Mouse (Mus musculus) midbrain, embryonic 12.5 days (tissue): Measurements from ENCODE around the gene Zfp423. TPM values are rescaled to one million over a fixed set of nuclear protein-coding genes. Genes with fewer than 3 reads are reported as not detected.
A peak's percentile ranks its signal among the peaks of the same experiment; 100 is the strongest.

Source experiments
- ATAC-seq: fragments of 200-750 bp; cut with Nextera tagmentation; 2 replicates; pipeline ENCODE4 v1.8.0; 2017; ENCODE audit warnings: low read depth, moderate TSS enrichment, moderate library complexity; ENCODE audit not compliant: low FRiP score
- H3K27ac ChIP-seq: fragments of 300-500 bp; sonication (generic); replicated peaks from 2 replicates; pipeline ENCODE4 v1.5.1; 2016; ENCODE audit warnings: mild to moderate bottlenecking
- H3K27me3 ChIP-seq: fragments of 300-500 bp; sonication (generic); 2 replicates; pipeline ENCODE4 v1.6.1; 2016; ENCODE audit warnings: mild to moderate bottlenecking
- H3K36me3 ChIP-seq: fragments of 300-500 bp; sonication (generic); 2 replicates; pipeline ENCODE4 v1.6.1; 2016
- H3K4me1 ChIP-seq: fragments of 300-500 bp; sonication (generic); 2 replicates; pipeline ENCODE4 v1.6.1; 2016
- H3K4me2 ChIP-seq: fragments of 300-500 bp; sonication (generic); replicated peaks from 2 replicates; pipeline ENCODE4 v1.6.1; 2016; ENCODE audit warnings: mild to moderate bottlenecking, moderate library complexity
- H3K4me3 ChIP-seq: fragments of 300-500 bp; sonication (generic); 2 replicates; pipeline ENCODE4 v1.5.1; 2016; ENCODE audit warnings: mild to moderate bottlenecking
- H3K9ac ChIP-seq: fragments of 300-500 bp; sonication (generic); replicated peaks from 2 replicates; pipeline ENCODE4 v1.6.1; 2016; ENCODE audit warnings: mild to moderate bottlenecking, moderate library complexity
- H3K9me3 ChIP-seq: fragments of 300-500 bp; sonication (generic); 2 replicates; pipeline ENCODE4 v1.6.1; 2016; ENCODE audit warnings: mild to moderate bottlenecking
- WGBS: fragments of 180-500 bp; shearing (Covaris S2); methylation state at CpG from one replicate; pipeline ENCODE4 v1.1.7; 2016; 5-methylcytosine and 5-hydroxymethylcytosine counted together
- polyA plus RNA-seq: library from polyadenylated mRNA; unstranded; fragments of >200 nt; fragmentation: Nextera tagmentation; extraction: Ambion mirVana; gene quantifications from 2 replicates; pipeline ENCODE4 v1.2.1, GENCODE M21; 2016

Gene Zfp423
- polyA plus RNA-seq, 1 experiment from 2014 or later, result 47.9 TPM

DNA sequence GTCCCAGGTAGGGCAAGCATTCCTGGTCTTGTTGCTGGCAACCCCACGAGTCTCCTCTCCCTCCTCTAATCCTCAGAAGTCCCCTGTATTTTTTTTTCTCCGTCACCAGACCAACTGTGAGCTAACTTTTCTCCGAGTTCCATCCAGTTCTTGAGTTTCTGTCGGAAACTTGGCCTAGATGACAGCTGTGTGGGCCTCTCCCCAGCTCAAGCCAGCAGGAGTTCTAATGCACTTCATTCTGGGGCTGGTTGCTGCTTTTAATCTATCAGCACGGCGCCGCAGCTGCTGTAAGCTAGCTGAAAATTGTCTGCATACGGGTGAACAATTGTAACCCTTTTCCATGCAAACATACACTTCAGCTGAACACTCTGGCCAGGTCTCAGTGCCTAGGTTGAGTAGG is 236.4 kb downstream of the Zfp423 start:
- no peak for ATAC-seq
- Histone ChIP-seq H3K27ac (peak overlapping the region; percentile 49), H3K36me3 (no peaks in the 10 kb centered on the region; the same call in 1 of the 2 replicates), H3K4me2 (no peak overlapping the region), H3K4me3 (no peak overlapping the region), H3K27me3 (no peaks in the 10 kb centered on the region), H3K4me1 (peaks cover 53% of the 10 kb centered on the region), H3K9ac (no peak overlapping the region), H3K9me3 (no peaks in the 10 kb centered on the region)
- 66% methylated on average over 8 of the region's 8 CpGs for WGBS

GRCm38 (mm10) chr8:87719137-87719815 is 240.1 kb downstream of the Zfp423 start:
- no peaks in the 10 kb centered on the region for H3K9me3 ChIP-seq
- H3K4me1 ChIP-seq, result peaks cover 89% of the 10 kb centered on the region
- H3K36me3 ChIP-seq, result no peaks in the 10 kb centered on the region
- peak overlapping the region; percentile 4; the same call in 1 of the 2 replicates for H3K4me2 ChIP-seq
- H3K9ac ChIP-seq, result 0 out of 2 replicates have a peak overlapping the region, but pooled peaks have one; percentile 7
- no peak for ATAC-seq
- WGBS, result 46% methylated on average over 27 of the region's 27 CpGs
- peak overlapping the region; percentile 68 for H3K27ac ChIP-seq
- H3K4me3 ChIP-seq, result no peak overlapping the region
- no peaks in the 10 kb centered on the region for H3K27me3 ChIP-seq

- H3K4me1 ChIP-seq, result peaks cover 90% of the 10 kb centered on the region
- no peaks in the 10 kb centered on the region for H3K9me3 ChIP-seq
- H3K4me3 ChIP-seq, result no peak overlapping the region
- ATAC-seq, result no peak
- H3K36me3 ChIP-seq, result no peaks in the 10 kb centered on the region
- no peak overlapping the region for H3K4me2 ChIP-seq
- H3K27ac ChIP-seq, result peak overlapping the region; percentile 89
- H3K9ac ChIP-seq, result no peak overlapping the region
- H3K27me3 ChIP-seq, result no peaks in the 10 kb centered on the region
- 69% methylated on average over 5 of the region's 5 CpGs for WGBS
Observed at GRCm38 (mm10) chr8:87717445-87717844, 241.9 kb downstream of the Zfp423 start.

GRCm38 (mm10) chr8:87716726-87717248 is 242.6 kb downstream of the Zfp423 start:
- WGBS, result 7% methylated on average over 9 of the region's 9 CpGs
- H3K9me3 ChIP-seq, result no peaks in the 10 kb centered on the region

GRCm38 (mm10) chr8:87715731-87716682 is 243.4 kb downstream of the Zfp423 start:
- Histone ChIP-seq H3K9ac (peak overlapping the region; percentile 24; the same call in 1 of the 2 replicates), H3K4me2 (peak overlapping the region; percentile 43), H3K4me1 (peaks cover 91% of the 10 kb centered on the region), H3K27ac (peak overlapping the region; percentile 89), H3K9me3 (no peaks in the 10 kb centered on the region), H3K4me3 (peak overlapping the region; percentile 21), H3K27me3 (no peaks in the 10 kb centered on the region), H3K36me3 (no peaks in the 10 kb centered on the region)
- 6% methylated on average over 24 of the region's 24 CpGs for WGBS
- peak; percentile 82 for ATAC-seq

More at GRCm38 (mm10) chr8:87716726-87717248, 242.6 kb downstream of the Zfp423 start:
- no peak; the same call in none of the 2 replicates for ATAC-seq
- Histone ChIP-seq H3K9ac (no peak overlapping the region; the same call in 1 of the 2 replicates), H3K4me2 (peak overlapping the region; percentile 43), H3K27me3 (no peaks in the 10 kb centered on the region), H3K36me3 (no peaks in the 10 kb centered on the region), H3K4me3 (peak overlapping the region; percentile 21; the same call in 1 of the 2 replicates), H3K4me1 (peaks cover 93% of the 10 kb centered on the region), H3K27ac (peak overlapping the region; percentile 89)

DNA sequence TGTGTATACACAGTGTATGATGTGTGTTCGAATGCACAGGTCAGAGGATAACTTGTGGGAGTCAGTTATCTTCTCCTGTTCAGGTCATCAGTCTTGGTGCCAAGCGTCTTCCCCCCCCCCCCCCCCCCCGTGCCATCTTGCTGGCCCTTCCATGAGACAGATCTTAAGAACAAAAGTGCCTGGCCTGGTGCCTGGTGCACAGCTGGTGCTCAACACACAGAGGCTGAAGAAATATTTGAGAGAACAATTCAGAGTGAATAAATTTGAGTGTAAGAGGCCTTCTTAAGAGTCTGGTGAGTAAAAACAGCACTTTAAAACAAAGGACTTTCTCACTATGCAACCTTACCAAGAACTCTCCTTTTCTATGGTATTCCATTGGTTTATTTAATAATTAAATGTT is 245.4 kb downstream of the Zfp423 start:
- Histone ChIP-seq H3K27ac (no peak overlapping the region), H3K4me3 (no peak overlapping the region), H3K9me3 (no peaks in the 10 kb centered on the region), H3K27me3 (no peaks in the 10 kb centered on the region), H3K9ac (no peak overlapping the region), H3K36me3 (no peaks in the 10 kb centered on the region), H3K4me2 (no peak overlapping the region), H3K4me1 (peaks cover 76% of the 10 kb centered on the region)
- no peak for ATAC-seq
- WGBS, result 100% methylated on average over 1 of the region's 3 CpGs

DNA sequence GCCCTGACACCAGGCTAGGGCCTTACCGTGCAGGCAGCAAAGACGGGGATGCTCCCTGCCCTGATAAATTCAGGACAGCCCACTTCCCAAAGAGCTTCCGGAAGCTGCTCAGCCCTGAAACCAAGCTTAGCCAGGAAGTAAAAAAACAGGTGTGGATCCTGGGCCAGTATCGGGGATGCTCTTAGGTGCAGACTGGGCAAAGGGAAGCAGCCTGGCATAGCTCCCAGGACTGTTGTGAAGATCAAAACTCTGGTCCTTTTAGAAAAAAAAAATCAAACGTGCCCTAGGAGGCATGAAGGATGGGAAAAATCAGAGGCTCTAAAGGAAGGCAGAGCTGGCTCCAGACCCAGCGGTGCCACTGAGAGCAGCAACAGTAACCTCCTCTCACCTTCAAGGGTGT is 247.4 kb downstream of the Zfp423 start:
- Histone ChIP-seq H3K36me3 (no peaks in the 10 kb centered on the region), H3K9me3 (no peaks in the 10 kb centered on the region), H3K4me1 (peaks cover 75% of the 10 kb centered on the region), H3K27ac (peak overlapping the region; percentile 63), H3K9ac (no peak overlapping the region), H3K27me3 (no peaks in the 10 kb centered on the region), H3K4me2 (no peak overlapping the region), H3K4me3 (no peak overlapping the region)
- no peak for ATAC-seq
- WGBS, result 75% methylated on average over 6 of the region's 6 CpGs

DNA sequence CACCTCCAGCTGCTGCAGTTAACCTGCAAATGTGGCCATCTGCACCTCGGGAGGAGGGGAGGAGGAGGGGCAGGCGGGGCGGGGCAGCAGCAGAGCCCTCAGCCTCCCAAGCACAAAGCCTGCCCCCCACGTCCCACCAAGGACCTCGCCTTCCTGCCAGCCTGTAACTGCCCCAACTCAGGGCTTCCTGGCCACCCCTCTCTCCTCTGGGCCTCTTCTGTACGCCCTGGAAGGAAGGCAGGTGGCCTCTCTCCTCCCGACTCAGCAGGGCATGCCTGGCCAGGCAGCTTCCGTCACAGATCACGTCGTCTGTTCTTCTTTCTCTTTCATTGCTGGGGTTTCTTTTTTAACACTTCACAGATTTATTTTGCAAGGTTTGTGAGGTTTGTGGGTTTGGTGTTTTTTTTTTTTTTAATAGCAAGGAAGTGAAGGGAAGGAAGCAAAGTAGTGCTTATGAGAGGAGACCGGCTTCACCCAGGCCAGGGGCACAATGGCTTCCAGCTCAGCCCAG is 251.2 kb downstream of the Zfp423 start:
- Histone ChIP-seq H3K9me3 (no peaks in the 10 kb centered on the region), H3K27me3 (no peaks in the 10 kb centered on the region), H3K27ac (peak overlapping the region; percentile 82), H3K4me2 (peak overlapping the region; percentile 29; the same call in 1 of the 2 replicates), H3K4me3 (no peak overlapping the region), H3K36me3 (no peaks in the 10 kb centered on the region), H3K9ac (peak overlapping the region; percentile 37; the same call in 1 of the 2 replicates), H3K4me1 (peaks cover 61% of the 10 kb centered on the region)
- WGBS, result 12% methylated on average over 11 of the region's 11 CpGs
- ATAC-seq, result 0 out of 2 replicates have a peak, but pooled peaks have one; percentile 50

- H3K36me3 ChIP-seq, result no peaks in the 10 kb centered on the region
- no peaks in the 10 kb centered on the region for H3K27me3 ChIP-seq
- 0 out of 2 replicates have a peak overlapping the region, but pooled peaks have one; percentile 0 for H3K4me2 ChIP-seq
- no peaks in the 10 kb centered on the region for H3K9me3 ChIP-seq
- WGBS, result 64% methylated on average over 17 of the region's 17 CpGs
- H3K4me1 ChIP-seq, result peaks cover 62% of the 10 kb centered on the region
- no peak overlapping the region for H3K4me3 ChIP-seq
- no peak for ATAC-seq
- H3K9ac ChIP-seq, result no peak overlapping the region
- peak overlapping the region; percentile 82 for H3K27ac ChIP-seq
Observed at GRCm38 (mm10) chr8:87707176-87707575, 252.2 kb downstream of the Zfp423 start.

GRCm38 (mm10) chr8:87704756-87705155 is 254.6 kb downstream of the Zfp423 start:
- H3K4me2 ChIP-seq, result no peak overlapping the region
- no peak overlapping the region for H3K27ac ChIP-seq
- no peaks in the 10 kb centered on the region for H3K36me3 ChIP-seq
- H3K4me1 ChIP-seq, result peaks cover 60% of the 10 kb centered on the region
- no peak for ATAC-seq
- no peaks in the 10 kb centered on the region for H3K9me3 ChIP-seq
- no peaks in the 10 kb centered on the region for H3K27me3 ChIP-seq
- no peak overlapping the region for H3K4me3 ChIP-seq
- H3K9ac ChIP-seq, result no peak overlapping the region
- WGBS, result 97% methylated on average over 3 of the region's 3 CpGs

GRCm38 (mm10) chr8:87702790-87703311 is 256.5 kb downstream of the Zfp423 start:
- peak overlapping the region; percentile 25; the same call in 1 of the 2 replicates for H3K9ac ChIP-seq
- no peak overlapping the region for H3K4me3 ChIP-seq
- H3K27ac ChIP-seq, result peak overlapping the region; percentile 86
- H3K4me2 ChIP-seq, result peak overlapping the region; percentile 35
- no peaks in the 10 kb centered on the region for H3K36me3 ChIP-seq
- H3K9me3 ChIP-seq, result no peaks in the 10 kb centered on the region
- peak; percentile 68 for ATAC-seq
- H3K4me1 ChIP-seq, result peaks cover 48% of the 10 kb centered on the region
- WGBS, result 18% methylated on average over 10 of the region's 10 CpGs
- no peaks in the 10 kb centered on the region for H3K27me3 ChIP-seq
